Mouse (Mus musculus) inflammation-experienced regulatory T-cells, adult 6 months (primary cell): ENCODE results near the gene C1qbp. TPM values are rescaled to one million over a fixed set of nuclear protein-coding genes. Genes with fewer than 3 reads are reported as not detected.

Source experiments
- ATAC-seq: one replicate; pipeline ENCODE4 v1.8.0; 2017
- polyA plus RNA-seq, 3 experiments: library from polyadenylated mRNA; unstranded; fragments of 100-300 nt; shearing (Covaris generic); gene quantifications; one replicate each; pipeline ENCODE4 v1.2.1; 2017

C1qbp gene
- polyA plus RNA-seq, 3 experiments from 2014 or later: 12.6 to 27.5 (median 15.5) TPM

DNA sequence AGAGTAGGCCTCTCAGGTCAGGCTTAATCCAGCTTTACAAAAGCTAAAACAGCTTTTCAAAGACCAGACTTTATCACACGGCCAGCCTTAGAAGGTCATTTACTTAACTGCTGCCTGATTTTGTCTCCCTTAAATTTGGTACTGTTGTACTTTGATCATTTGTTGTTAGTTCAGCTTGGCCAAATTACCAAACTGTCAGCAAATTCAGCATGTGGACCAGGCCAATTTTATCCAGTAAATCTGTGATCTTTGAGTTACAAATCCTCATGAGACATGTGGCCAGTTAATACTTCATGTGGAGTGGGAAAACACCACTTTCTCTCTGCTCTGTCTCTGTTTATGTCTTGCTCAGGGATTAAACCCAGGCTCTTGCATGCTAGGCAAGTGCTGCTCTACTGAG lies 10.2 kb downstream of the C1qbp start:
- ATAC-seq: no peak

DNA sequence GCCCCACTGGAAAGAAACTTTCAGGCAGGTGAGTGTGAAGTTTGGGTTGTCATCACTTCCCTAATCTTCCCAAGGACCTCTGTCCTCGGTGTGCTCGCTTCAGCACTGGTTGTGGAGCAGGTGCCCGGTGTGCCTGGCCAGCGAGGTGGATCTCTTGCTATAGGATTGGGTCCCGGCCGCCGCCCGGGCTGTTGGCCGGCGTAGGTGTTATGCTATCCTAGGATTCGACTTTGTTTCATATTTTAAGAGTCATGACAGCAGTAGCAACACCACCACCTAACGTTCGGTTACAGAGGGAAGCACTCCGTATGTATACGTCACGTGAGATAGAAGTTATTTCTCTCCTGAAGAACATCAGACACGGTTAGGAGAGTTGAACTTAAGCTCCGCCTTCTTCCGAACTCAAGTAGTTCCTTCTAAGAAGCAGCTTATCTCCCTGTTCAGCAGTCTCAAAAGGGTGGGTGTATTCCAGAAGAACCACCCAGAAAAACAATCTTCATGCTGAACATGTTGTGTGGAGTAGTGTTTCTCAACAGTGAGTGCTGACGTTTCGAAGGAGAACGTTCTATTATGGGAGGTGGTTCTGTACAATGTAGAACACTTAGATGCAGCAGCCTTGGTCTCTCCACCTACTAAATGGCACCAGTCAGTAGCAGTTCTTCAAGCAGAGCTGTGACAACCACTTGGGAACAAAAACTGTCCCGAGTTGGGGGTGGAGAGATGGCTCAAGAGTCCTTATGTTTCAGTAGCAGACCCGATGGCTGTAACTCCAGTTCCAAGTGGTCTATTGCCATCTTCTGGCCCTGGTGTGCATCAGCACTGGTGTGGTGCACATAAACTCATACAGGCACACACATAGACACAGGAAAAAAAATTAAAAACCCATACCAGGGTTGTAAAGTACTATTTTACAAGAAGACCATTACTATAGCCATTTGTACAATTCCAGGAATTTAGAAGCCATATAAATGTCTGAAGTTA lies 12.0 kb downstream of the C1qbp start:
- ATAC-seq: peak; percentile 17

DNA sequence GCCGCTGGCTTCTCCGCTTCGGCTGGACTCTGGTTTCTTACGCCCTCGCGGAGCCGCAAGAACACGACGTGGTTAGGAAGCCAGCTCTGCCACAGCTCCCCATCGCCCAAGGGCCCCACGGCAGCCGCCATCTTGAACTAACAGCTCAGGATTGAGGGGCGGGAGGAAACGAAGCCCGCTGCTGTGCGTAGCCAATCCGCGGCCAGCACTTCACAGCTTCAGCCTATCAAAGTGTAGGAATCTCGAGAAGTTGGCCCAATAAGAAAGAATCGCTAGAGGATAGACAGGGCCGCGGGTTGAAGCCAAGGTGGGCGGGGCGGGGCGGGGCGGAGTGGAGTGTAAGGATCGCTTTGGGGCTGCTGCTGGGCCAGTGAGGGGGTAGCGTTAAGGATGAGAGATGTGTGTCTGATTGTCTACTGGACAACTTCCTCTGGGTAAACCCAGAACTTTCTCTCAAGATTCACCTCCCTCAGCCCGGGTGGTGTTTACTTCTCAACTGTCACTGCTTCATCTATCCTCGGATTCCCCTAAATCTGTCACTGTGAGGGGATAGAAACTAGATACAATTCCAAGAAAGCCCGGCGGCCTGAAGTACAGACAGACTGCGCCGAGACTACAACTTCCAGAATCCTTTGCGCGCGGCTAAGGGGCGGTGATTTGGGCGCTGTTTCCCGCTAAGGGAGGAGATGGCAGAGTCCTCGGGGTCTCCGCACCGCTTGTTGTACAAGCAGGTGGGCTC lies 12.8 kb downstream of the C1qbp start, which contains the start of the genes Nup88 and Rpain:
TSS of gene Nup88 (minus strand) at position 153 of the 739 bp plus-strand sequence.
TSS of gene Rpain (plus strand) at position 393 of the 739 bp plus-strand sequence.
- ATAC-seq: peak; percentile 96

DNA sequence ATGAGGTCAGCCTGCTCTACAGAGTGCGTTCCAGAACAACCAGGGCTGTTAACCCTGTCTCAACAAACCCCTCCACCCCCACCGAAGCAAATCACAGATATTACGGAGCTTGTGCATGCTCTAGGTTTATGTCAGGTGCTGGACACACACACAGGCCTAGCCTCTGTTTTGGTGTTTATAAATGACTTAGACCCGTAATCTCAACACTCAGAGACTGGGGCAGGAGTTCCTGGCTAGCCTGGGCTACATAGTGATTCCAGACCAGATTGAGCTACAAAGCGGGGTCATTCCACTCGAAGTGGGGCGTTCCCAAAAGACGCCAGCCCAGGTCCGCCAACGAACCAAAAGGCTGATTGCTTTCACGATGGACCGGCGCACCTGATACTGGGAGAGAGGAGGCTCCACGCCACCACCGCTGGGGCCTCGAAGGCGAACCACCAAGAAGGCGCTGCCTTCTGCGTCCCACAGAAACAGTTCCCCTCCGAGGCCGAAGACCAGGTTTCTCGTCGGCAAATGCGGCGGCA lies 13.5 kb downstream of the C1qbp start:
- peak; percentile 3 for ATAC-seq

DNA sequence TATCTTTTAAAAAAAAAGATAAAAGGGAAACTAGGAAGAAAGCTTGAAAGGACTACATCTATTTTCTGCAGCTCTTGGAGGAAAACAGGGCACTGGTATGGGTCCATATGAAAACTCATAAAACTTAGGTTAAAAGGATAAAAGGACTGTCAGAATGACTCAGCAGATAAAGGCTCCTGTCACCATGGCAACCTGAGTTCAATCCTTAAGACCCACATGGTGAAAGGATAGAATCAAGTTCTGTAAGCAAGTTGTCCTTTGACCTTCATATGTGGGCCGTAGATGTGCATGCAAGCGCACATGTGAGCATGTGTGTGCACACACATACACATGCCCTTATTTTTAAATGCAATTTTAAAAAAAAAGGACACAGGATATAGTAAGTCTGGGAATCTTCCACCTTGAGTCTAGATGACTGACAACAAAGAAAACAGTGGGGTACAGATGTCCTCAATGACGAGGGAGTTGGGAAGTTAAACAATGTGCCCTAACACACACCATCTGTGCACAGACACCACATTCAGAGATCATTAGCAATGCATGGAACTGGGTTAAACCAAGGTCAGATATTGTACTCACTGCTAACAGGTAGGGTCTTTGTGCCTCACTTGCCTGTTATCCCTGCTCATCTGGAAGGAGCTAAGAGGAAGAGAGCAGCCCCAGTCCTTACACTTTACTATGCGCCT lies 18.5 kb downstream of the C1qbp start:
- no peak for ATAC-seq

DNA sequence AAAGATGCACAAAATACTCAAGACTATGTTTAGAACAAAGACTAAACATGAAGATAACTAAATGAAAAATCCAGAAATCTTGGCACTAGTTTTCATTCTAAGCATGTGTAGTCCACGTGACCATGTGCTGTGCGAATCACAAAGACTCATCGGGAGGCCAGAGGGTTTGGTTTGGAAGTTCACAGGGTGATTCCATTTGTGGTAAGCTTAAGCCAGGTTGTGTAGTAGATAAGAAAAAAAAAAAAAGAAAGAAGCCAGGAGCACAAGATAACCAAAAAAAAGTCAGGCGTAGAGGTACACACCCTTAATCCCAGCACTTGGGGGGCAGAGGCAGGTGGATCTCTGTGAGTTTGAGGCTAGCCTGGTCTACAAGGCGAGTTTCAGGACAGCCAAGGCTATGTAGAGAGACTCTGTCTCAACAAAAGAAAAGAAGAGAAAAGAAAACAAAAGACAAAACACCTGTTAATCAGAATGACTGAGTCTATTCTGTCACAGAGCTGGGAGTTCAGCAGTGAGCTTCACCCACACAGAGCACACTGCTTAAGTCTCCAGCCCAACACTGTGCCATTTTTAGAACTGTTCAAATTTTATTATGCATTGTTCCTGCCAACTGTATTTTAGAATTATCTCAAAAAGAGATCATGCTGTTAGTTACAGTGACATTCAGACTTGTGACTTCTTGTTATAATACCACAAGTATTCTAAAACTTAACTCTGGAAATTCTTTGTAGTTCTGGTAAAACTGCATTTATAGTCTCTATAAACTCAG lies 21.9 kb downstream of the C1qbp start:
- ATAC-seq: no peak

DNA sequence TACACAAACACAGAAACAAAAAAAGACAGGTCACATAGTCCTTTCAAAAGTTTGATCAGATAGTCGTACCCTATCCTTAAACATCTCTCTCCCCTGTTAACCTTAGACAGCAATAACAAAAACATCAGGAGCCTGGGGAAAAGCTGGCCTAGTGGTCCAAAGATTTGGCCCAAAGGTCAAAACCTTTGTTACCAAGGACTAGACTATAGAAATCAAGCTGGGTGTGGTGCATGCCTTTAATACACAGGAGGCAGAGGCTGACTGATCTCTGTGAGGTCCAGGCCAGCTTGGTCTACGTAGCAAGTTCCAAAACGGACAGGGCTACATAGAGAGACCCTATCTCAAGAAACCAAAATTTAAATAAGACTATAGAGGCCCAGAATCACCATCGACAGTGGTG lies 28.1 kb downstream of the C1qbp start:
- no peak for ATAC-seq

DNA sequence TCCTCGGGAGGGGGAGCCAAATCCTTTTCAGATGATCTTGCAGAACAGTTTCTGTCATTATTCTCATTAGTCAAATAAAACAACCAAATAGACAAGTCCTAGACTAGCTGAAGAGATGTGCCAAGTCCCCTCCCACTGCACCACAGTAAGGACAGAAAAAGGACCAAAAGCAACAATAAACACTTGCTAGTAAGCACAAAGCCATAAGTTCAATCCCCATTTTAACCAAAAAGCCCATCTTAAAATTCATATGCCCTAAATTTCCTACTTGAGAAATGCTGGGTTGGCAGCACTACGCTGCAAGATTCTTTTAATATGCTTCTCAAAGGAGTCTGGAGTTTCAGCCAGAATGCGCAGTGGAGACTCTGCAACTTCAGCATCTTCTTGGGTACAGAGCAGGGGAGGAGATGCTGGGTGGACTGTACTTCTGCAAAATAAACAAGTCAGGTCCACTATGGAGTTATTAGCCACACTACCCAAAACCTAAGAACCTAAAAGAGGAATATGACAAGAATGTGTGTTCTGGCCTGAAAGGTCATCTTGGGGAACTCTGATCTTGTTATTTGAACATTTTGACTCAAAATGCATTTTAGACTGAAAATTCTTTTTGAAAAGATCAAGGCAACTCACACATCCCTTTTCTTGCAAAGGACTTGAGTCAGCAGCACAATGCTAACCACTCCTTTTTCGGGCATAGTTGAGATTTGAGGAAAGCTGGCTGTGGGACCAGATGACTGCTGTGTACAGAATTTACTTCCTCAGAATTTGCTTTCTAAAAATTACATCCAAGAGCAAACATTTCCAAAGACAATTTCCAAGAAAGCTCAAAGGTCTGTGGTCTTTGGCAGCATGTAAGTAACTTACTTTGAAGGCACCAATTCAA lies 37.6 kb downstream of the C1qbp start:
- no peak for ATAC-seq

DNA sequence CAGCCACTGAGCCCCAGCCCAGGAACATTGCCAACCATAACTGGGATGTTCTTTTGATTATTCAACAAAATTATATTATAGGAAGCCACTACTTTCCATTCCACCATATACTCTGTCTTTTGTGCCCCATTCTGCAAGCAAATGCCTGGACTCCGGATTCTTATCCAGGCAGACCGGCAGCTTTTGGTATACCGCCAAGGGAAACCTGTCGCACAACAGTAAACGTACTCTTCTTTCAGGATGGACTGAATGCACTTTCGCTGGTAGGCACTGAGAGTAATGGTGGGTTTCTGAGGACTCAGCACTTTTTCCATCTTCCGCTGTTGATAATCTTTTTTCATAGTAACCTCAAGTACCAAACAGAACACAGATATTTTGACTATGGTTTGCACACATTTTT lies 39.2 kb downstream of the C1qbp start:
- no peak for ATAC-seq

DNA sequence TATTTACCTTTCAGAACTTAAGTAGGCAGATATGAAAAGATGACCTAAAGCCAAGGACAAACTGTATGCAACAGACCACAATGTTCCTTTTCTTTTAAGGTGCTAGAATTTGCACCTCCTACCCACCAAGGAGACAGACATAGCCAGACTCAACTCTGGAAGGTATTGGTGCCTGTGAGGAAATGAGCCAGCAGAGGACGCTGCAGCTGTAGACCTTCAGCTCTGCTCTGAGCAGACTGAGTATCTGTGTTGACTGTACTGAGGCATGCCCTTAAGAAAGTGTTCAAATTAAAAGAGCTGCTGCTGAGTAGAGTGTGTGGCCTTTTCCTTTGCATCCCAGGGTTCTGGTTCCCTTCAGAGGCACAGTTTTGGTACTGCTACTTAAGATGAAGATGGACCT lies 40.2 kb downstream of the C1qbp start:
- no peak for ATAC-seq

DNA sequence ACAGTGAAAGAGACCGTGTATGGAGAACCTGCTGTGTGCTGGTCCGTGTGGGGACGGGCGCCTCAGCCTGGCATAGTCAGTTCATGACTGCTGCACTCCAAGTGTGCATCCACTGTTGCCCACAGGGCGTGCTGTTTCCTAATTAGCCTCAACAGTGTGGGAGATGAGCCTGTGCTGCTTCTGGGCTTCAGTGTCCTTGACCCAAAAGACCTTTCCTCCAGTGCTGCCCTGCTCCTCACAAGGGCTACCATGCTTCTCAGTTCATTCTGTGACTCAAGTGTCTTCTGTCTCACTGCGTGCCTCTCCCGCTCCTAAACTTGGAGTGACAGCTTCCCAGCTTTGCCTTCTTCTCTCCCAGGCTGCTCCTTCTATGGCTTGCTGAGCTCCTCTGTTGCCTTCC lies 47.5 kb downstream of the C1qbp start:
- no peak for ATAC-seq

DNA sequence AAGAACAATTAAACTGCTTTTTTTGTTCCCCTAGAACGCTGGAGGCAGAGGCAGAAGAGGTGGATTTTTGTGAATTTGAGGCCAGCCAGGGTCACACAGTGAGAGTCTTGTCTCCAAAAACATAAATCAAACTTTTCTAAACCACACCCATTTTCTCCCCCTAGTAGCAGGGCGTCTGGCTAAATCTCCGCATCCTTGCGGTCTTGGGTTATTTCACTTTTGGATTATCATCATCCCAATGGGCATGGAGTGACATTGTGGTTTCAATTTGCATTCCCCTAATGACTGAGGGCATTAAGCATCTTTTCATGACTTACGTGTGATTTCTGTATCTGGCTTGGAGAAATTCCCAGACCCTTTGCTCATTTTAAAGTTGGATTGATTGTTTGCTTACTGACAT lies 51.4 kb downstream of the C1qbp start:
- no peak for ATAC-seq

Other genes starting within 250 kb of the C1qbp start
- 1 to 10 TPM; 3.4 to 5.8 (median 4.6) TPM for gene Zfp3, start 218.8 kb downstream of the C1qbp start, polyA plus RNA-seq
- 1 to 10 TPM in 1 of 3 experiments, under 1 TPM in 1, not detected in 1; 0.67 to 1.1 TPM for gene Scimp, start 170.4 kb downstream of the C1qbp start, polyA plus RNA-seq
- 10 to 100 TPM in 2 of 3 experiments, 1 to 10 TPM in 1; 9.9 to 13.0 (median 11.4) TPM for gene Rabep1, start 138.2 kb downstream of the C1qbp start, polyA plus RNA-seq
- 10 to 100 TPM; 68.9 to 98.8 (median 83.6) TPM for gene Nup88, start 13.1 kb downstream of the C1qbp start, polyA plus RNA-seq
- 10 to 100 TPM; 60.7 to 75.8 (median 72.5) TPM for gene Rpain, start 12.8 kb downstream of the C1qbp start, polyA plus RNA-seq
- gene Dhx33, start 21.4 kb upstream of the C1qbp start, polyA plus RNA-seq: 1 to 10 TPM; 4.8 to 6.8 (median 6.2) TPM
- 10 to 100 TPM; 16.3 to 21.6 (median 20.3) TPM for gene Mis12, start 36.6 kb upstream of the C1qbp start, polyA plus RNA-seq
- 100 to 1,000 TPM; 114 to 184 (median 122) TPM for gene Derl2, start 36.8 kb upstream of the C1qbp start, polyA plus RNA-seq
- 10 to 100 TPM; 10.7 to 20.4 (median 17.8) TPM for gene 6330403K07Rik, start 50.5 kb upstream of the C1qbp start, polyA plus RNA-seq
- 1 to 10 TPM in 1 of 3 experiments, under 1 TPM in 2; 0.38 to 1.7 (median 0.64) TPM for gene Nlrp1a, start 161.7 kb upstream of the C1qbp start, polyA plus RNA-seq
- gene Nlrp1b, start 247.7 kb upstream of the C1qbp start, polyA plus RNA-seq: 1 to 10 TPM; 1.5 to 6.7 (median 2.1) TPM